Mouse (Mus musculus) spleen, adult 2 months (tissue): Measurements from ENCODE around the gene Slc29a4.

Experiments
- CTCF ChIP-seq: fragments of 200-500 bp; IDR thresholded peaks from 2 replicates; pipeline ENCODE4 v1.5.1; 2011; ENCODE audit warnings: mild to moderate bottlenecking, inconsistent platforms; ENCODE audit not compliant: insufficient read depth, insufficient read length, insufficient replicate concordance; ENCODE audit errors: extremely low read depth
- POLR2A ChIP-seq: fragments of 200-500 bp; IDR thresholded peaks from 2 replicates; pipeline ENCODE4 v1.6.1; 2011; ENCODE audit warnings: low read depth, low read length, inconsistent platforms

DNA sequence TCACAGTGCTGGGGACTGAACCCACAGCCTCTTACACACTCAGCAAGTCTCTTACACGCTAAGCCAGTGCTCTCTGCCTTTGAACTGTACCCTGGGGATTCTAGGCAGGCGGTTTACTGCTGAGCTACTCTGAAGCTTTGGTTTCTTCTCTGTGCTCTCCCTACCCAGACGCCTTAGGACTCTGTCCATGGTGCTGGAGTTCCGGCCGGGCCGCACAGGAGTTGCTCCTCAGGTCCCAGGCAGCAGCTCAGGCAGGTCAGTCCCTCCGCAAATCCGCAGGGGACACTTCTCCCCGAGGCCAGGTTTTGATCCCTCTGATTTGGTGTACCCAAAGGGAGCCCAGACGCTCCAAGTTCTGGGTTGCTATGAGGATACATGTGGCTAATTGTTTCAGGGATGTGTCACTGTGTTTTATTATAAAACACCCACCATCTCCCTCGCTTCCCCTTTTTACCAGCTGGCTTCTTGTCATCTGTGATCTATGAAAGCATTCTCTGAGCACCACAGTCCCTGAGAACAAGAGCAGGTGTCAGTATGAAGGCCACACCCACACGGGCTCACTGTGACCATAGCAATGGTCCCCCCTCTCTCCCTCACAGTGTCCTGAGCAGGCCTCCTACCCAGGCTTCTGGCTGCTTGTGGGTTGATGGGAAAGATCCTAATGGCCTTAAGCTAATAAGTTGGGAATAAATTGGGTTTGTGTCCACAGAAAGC is 2.5 kb downstream of the Slc29a4 start:
- TF ChIP-seq CTCF: no peak
- no peak for TF ChIP-seq POLR2A
